Mouse (Mus musculus): ENCODE measurements around the gene Alkbh3. TPM values are rescaled to one million over a fixed set of nuclear protein-coding genes. Genes with fewer than 3 reads are reported as not detected.

Gene Alkbh3
- polyA plus RNA-seq, 1 experiment = 31.3 TPM

DNA sequence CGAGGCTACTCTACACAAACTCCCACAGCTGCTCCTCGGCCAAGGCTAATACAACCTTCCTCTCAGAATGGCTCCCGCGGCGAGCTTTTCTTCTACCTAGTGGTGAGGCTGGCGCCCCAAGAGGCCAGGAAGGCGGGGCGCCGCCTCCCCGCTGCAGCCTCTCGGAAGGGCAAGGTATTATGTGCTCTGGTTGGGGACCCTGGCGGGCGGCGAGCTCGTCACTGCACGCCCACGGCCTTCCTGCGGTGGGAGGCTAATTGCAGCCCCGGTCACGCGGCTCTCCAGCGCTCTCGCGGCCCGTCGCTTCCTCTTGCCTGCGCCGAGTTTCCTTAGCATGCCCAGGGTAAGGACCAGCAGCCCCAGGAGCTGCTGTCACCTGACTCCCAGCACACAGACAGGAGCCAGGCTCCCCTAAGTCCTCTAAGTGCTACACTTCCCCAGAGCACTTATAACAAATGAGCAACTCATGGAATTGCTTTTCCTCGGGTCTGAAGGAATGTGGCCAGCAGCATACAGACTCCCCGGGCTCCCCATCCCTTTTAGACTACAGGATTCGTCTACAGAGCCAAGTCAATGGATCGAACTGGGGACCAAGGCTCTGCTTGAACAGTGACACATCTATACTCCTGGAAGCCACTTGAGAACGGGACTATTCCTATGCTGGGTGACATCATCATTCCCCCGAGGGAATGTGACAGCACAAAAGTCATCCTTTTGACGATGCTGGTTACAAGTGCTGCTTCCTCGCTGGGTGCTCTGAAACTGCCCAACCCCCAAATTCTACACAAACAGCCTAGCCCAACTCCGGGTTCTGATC, 34.0 kb downstream of the Alkbh3 start:
- Histone ChIP-seq H3K36me3 (ENCODE audit: control insufficient read depth, insufficient read depth, low read length, poor library complexity, severe bottlenecking) (peaks cover 2% of the 10 kb centered on the region), H3K9me3 (replicated peaks; ENCODE audit: control insufficient read depth, insufficient read depth, low read length, poor library complexity, severe bottlenecking) (no peaks in the 10 kb centered on the region), H3K27me3 (ENCODE audit: control insufficient read depth, insufficient read depth, low read length, poor library complexity, severe bottlenecking) (no peaks in the 10 kb centered on the region), H3K4me3 (ENCODE audit: low read depth, low read length) (peak overlapping the region; percentile 27), H3K4me1 (ENCODE audit: control insufficient read depth, insufficient read depth, low read length) (no peaks in the 10 kb centered on the region), H3K9ac (ENCODE audit: low read depth, poor library complexity, severe bottlenecking) (peak overlapping the region; percentile 30; the same call in 1 of the 2 replicates), H3K27ac (ENCODE audit: insufficient read depth, low read length) (no peak overlapping the region)
- no peak for TF ChIP-seq EP300 (IDR thresholded peaks at IDR 0.05; ENCODE audit: insufficient read depth, low read depth, low read length)
- no peak for TF ChIP-seq CTCF (IDR thresholded peaks at IDR 0.05; ENCODE audit: low read depth, low read length)
- TF ChIP-seq POLR2A (IDR thresholded peaks at IDR 0.05; ENCODE audit: insufficient read depth, low read length) = no peak

DNA sequence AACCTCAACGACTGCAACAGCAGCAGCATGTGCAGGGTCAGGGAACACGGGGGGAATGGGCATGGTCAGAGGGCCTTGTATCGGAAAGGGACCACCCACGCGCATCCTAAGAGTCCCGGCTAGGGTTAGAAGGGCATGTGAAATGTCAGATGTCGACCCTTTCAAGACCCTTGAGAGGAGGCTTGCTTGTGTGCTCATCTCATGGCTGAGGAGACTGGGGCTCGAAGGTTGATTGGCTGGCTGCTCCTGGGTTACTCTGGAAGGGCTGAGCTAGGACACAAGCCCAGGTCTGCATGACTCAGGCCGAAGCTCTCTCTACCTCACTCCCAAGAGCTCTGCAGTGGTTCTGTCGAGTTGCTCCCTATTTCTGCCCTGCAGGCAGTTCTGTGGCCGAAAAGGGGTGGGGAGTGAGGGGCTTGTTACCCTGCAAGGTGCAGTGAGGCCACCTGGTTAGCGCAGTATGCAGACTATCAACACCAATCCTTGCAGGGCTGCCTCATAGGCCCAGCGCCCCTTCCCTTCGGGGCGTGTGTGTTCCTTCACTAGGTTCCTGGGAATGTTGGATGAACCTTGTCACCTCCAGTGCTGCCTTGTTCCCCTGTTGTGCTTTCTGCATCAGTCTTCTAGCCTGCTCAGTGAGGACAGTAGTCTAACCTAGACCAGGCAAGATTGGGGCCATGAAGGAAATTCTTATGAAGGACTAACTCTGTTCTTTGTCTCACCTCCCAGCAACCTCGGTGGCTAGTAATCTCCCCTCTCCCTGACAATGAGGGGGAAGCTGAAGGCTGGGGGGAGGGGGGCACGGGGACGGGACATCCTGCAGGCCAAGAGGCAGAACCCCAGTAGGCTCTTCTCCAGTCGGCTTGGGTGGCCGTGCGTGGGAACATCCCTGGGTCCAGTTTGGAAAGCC, 34.8 kb downstream of the Alkbh3 start:
- Histone ChIP-seq H3K27ac (ENCODE audit: insufficient read depth, low read length) (no peak overlapping the region), H3K36me3 (ENCODE audit: control insufficient read depth, insufficient read depth, low read length, poor library complexity, severe bottlenecking) (peaks cover 2% of the 10 kb centered on the region)
- TF ChIP-seq EP300 (IDR thresholded peaks at IDR 0.05; ENCODE audit: insufficient read depth, low read depth, low read length) = no peak

DNA sequence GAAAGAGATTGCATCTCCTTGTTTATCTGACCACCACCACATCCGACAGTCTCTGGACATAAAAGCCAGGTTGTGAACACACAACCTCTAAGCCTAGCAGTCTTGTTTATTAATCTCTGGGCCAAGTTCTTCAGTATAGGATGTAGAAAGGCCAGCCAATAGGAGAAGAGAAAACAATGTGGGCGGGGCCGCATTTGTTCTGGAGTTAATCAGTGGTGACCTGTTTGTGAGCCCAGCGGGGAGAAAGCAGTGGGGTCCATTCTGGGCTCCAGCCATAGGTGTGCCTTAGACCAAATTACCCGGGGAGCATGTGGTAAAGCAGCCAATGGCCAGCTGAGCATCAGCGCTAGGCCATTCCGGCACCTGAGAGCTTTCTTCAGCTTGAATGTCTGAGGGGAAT, 35.6 kb downstream of the Alkbh3 start:
- H3K9me3 ChIP-seq (replicated peaks; ENCODE audit: control insufficient read depth, insufficient read depth, low read length, poor library complexity, severe bottlenecking) = no peaks in the 10 kb centered on the region
- H3K4me3 ChIP-seq (ENCODE audit: low read depth, low read length) = no peak overlapping the region
- no peaks in the 10 kb centered on the region; the same call in 1 of the 2 replicates for H3K36me3 ChIP-seq (ENCODE audit: control insufficient read depth, insufficient read depth, low read length, poor library complexity, severe bottlenecking)
- no peaks in the 10 kb centered on the region for H3K27me3 ChIP-seq (ENCODE audit: control insufficient read depth, insufficient read depth, low read length, poor library complexity, severe bottlenecking)
- no peaks in the 10 kb centered on the region for H3K4me1 ChIP-seq (ENCODE audit: control insufficient read depth, insufficient read depth, low read length)
- no peak overlapping the region for H3K27ac ChIP-seq (ENCODE audit: insufficient read depth, low read length)
- H3K9ac ChIP-seq (ENCODE audit: low read depth, poor library complexity, severe bottlenecking) = no peak overlapping the region
- TF ChIP-seq POLR2A (IDR thresholded peaks at IDR 0.05; ENCODE audit: insufficient read depth, low read length) (no peak), CTCF (IDR thresholded peaks at IDR 0.05; ENCODE audit: low read depth, low read length) (no peak), EP300 (IDR thresholded peaks at IDR 0.05; ENCODE audit: insufficient read depth, low read depth, low read length) (no peak)

More for the DNA sequence above, 34.8 kb downstream of the Alkbh3 start:
- Histone ChIP-seq H3K9me3 (replicated peaks; ENCODE audit: control insufficient read depth, insufficient read depth, low read length, poor library complexity, severe bottlenecking) (no peaks in the 10 kb centered on the region), H3K4me3 (ENCODE audit: low read depth, low read length) (peak overlapping the region; percentile 27; the same call in 1 of the 2 replicates), H3K27me3 (ENCODE audit: control insufficient read depth, insufficient read depth, low read length, poor library complexity, severe bottlenecking) (no peaks in the 10 kb centered on the region), H3K4me1 (ENCODE audit: control insufficient read depth, insufficient read depth, low read length) (no peaks in the 10 kb centered on the region), H3K9ac (ENCODE audit: low read depth, poor library complexity, severe bottlenecking) (peak overlapping the region; percentile 30; the same call in 1 of the 2 replicates)

DNA sequence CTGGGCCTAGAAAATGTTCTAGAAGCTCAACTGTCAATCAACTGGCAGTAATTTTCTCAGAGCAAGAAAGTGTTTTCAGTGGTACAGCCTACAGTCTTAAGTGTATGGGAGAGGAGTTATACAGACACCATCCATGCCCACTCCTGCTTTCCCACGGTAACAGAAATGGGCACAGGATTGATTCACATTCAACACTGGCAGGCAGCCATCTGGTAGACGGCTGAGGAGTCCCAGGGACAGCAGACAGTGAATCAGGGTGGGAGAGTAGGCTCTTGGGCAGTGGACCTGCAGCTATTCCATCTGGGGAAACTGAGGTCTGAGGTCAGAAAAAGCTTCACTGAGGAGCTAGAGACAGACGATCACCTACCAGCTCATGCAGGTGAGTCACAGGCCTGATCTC, 39.0 kb downstream of the Alkbh3 start:
- Histone ChIP-seq H3K27me3 (ENCODE audit: control insufficient read depth, insufficient read depth, low read length, poor library complexity, severe bottlenecking) (no peaks in the 10 kb centered on the region), H3K27ac (ENCODE audit: insufficient read depth, low read length) (no peak overlapping the region), H3K9me3 (replicated peaks; ENCODE audit: control insufficient read depth, insufficient read depth, low read length, poor library complexity, severe bottlenecking) (no peaks in the 10 kb centered on the region), H3K36me3 (ENCODE audit: control insufficient read depth, insufficient read depth, low read length, poor library complexity, severe bottlenecking) (no peaks in the 10 kb centered on the region), H3K4me3 (ENCODE audit: low read depth, low read length) (no peak overlapping the region), H3K9ac (ENCODE audit: low read depth, poor library complexity, severe bottlenecking) (no peak overlapping the region), H3K4me1 (ENCODE audit: control insufficient read depth, insufficient read depth, low read length) (no peaks in the 10 kb centered on the region)
- TF ChIP-seq POLR2A (IDR thresholded peaks at IDR 0.05; ENCODE audit: insufficient read depth, low read length) (no peak), EP300 (IDR thresholded peaks at IDR 0.05; ENCODE audit: insufficient read depth, low read depth, low read length) (no peak), CTCF (IDR thresholded peaks at IDR 0.05; ENCODE audit: low read depth, low read length) (no peak)

DNA sequence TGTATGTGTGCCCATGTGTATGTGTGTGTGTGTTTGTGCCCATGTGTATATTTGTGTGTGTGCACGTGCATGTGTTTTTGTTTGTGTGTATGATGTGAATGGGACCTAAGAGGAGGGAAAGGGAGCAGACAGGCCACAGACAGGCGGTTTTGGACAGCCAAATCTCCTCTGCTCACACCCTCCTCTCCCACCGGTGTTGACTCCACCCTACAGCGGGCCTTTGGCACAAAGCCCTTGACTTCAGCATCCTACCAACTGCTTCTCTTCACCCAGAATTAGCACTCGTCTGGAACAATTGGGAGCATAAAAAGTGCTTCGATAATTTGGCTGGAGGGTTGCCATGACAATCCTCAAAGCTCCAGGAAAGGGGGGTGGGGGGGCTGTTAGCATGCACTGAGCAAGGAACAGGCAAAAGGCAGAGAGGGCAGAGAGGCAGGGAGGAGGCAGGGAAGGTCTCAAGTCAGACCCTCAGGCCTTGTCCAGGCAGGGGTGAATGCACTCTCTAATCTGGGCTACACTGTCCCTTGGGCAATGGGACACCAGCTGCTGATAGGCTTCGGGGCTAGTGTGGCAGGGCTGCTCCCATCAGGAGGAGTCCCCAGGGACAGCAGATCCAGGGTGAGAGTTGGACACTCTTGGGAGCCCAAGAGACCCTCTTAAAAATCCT, 46.0 kb downstream of the Alkbh3 start:
- Histone ChIP-seq H3K9ac (ENCODE audit: low read depth, poor library complexity, severe bottlenecking) (no peak overlapping the region), H3K4me3 (ENCODE audit: low read depth, low read length) (no peak overlapping the region), H3K4me1 (ENCODE audit: control insufficient read depth, insufficient read depth, low read length) (no peaks in the 10 kb centered on the region), H3K27ac (ENCODE audit: insufficient read depth, low read length) (no peak overlapping the region), H3K36me3 (ENCODE audit: control insufficient read depth, insufficient read depth, low read length, poor library complexity, severe bottlenecking) (no peaks in the 10 kb centered on the region), H3K9me3 (replicated peaks; ENCODE audit: control insufficient read depth, insufficient read depth, low read length, poor library complexity, severe bottlenecking) (no peaks in the 10 kb centered on the region), H3K27me3 (ENCODE audit: control insufficient read depth, insufficient read depth, low read length, poor library complexity, severe bottlenecking) (no peaks in the 10 kb centered on the region)
- no peak for TF ChIP-seq POLR2A (IDR thresholded peaks at IDR 0.05; ENCODE audit: insufficient read depth, low read length)
